Comparison of ENCODE assay signal across 17 mouse cellular contexts in genomic region chr8:123051458-123051857, GRCm38 (mm10). TPM values are rescaled to one million over a fixed set of nuclear protein-coding genes. Genes with fewer than 3 reads are reported as not detected.
DNase-seq lines count a peak whose midpoint lies in the region; ATAC-seq and TF ChIP-seq lines count a peak whose summit lies in the region.
"Had no signal": no experiment of that assay in that cellular context is flagged by ENCODE, and none has a peak within 500 bp of the region (broad histone marks: within the 10 kb centered on the region; RNA-seq: fewer than 3 reads in every experiment).

No protein-coding gene starts in this region.

- no peak overlapping the region for H3K9ac ChIP-seq in liver, postnatal 0 days (replicated peaks)
- H3K9ac ChIP-seq in forebrain, embryonic 14.5 days (ENCODE audit: low read length) = no peak overlapping the region
- H3K9ac ChIP-seq: embryonic facial prominence, embryonic 13.5 days; forebrain, postnatal 0 days; hindbrain, embryonic 13.5 days had no signal

- TF ChIP-seq CTCF in liver, postnatal 0 days (IDR thresholded peaks at IDR 0.05; ENCODE audit: low read depth) = no peak

- no peak for TF ChIP-seq EP300 in liver, postnatal 0 days (IDR thresholded peaks at IDR 0.05; ENCODE audit: low read depth)

- H3K27me3 ChIP-seq in liver, postnatal 0 days (ENCODE audit: insufficient read depth, low read length) = no peaks in the 10 kb centered on the region
- H3K27me3 ChIP-seq in forebrain, embryonic 14.5 days (replicated peaks; ENCODE audit: control insufficient read depth, insufficient read depth, low read length) = no peaks in the 10 kb centered on the region
- H3K27me3 ChIP-seq: embryonic facial prominence, embryonic 13.5 days; hindbrain, embryonic 13.5 days; megakaryocyte, embryonic 14.5 days had no signal

- ATAC-seq in liver, postnatal 0 days = peak; percentile 79
- no peak for ATAC-seq in forebrain, embryonic 14.5 days
- ATAC-seq: forebrain, postnatal 0 days had no signal

- no peaks in the 10 kb centered on the region for H3K36me3 ChIP-seq in liver, postnatal 0 days (replicated peaks; ENCODE audit: insufficient read depth, low read length)
- no peaks in the 10 kb centered on the region for H3K36me3 ChIP-seq in forebrain, embryonic 14.5 days (ENCODE audit: control insufficient read depth, insufficient read depth, low read length)
- H3K36me3 ChIP-seq: embryonic facial prominence, embryonic 13.5 days; hindbrain, embryonic 13.5 days had no signal

- 46% methylated on average over 5 of the region's 5 CpGs for WGBS in liver, postnatal 0 days (ENCODE audit: insufficient replicate concordance)
- 75% methylated on average over 5 of the region's 5 CpGs for WGBS in forebrain, embryonic 14.5 days

- no peak overlapping the region for H3K4me2 ChIP-seq in liver, postnatal 0 days (ENCODE audit: low read depth, low read length)
- no peak overlapping the region for H3K4me2 ChIP-seq in forebrain, embryonic 14.5 days (ENCODE audit: low read length)
- H3K4me2 ChIP-seq: embryonic facial prominence, embryonic 13.5 days; hindbrain, embryonic 13.5 days had no signal

- peak; percentile 67 for DNase-seq in CD4-positive helper T cell, adult 2 months (ENCODE audit: low read depth, low spot score)
- peak; percentile 72 for DNase-seq in induced T-regulatory cell, adult 2 months (ENCODE audit: low read depth)
- DNase-seq in kidney, postnatal 10 days = peak; percentile 47
- no peak for DNase-seq in liver, postnatal 0 days
- DNase-seq in heart, postnatal 4 days = no peak
- no peak for DNase-seq in adrenal gland, postnatal 4 days (ENCODE audit: low spot score in 2 of 2)
- DNase-seq in forebrain, embryonic 14.5 days (ENCODE audit: low spot score) = no peak
- DNase-seq in cerebellum, adult 11 months = no peak
- DNase-seq: B cell, adult 2 months; cerebellum, postnatal 14 days; forebrain, postnatal 0 days; gastrocnemius, postnatal 25 days; right cerebral cortex, postnatal 4 days had no signal

- peaks cover 7% of the 10 kb centered on the region for H3K4me1 ChIP-seq in liver, postnatal 0 days (ENCODE audit: insufficient read depth)
- H3K4me1 ChIP-seq in forebrain, embryonic 14.5 days (ENCODE audit: control insufficient read depth, insufficient read depth, low read length) = no peaks in the 10 kb centered on the region
- H3K4me1 ChIP-seq: embryonic facial prominence, embryonic 13.5 days; hindbrain, embryonic 13.5 days had no signal

- H3K4me3 ChIP-seq in liver, postnatal 0 days (ENCODE audit: low read depth, low read length) = no peak overlapping the region
- no peak overlapping the region for H3K4me3 ChIP-seq in forebrain, embryonic 14.5 days (ENCODE audit: low read depth, low read length)
- H3K4me3 ChIP-seq: embryonic facial prominence, embryonic 13.5 days; hindbrain, embryonic 13.5 days; megakaryocyte, embryonic 14.5 days; myocyte had no signal

- H3K9me3 ChIP-seq in liver, postnatal 0 days (ENCODE audit: low read length) = no peaks in the 10 kb centered on the region
- H3K9me3 ChIP-seq in forebrain, embryonic 14.5 days (replicated peaks; ENCODE audit: control insufficient read depth, low read length) = no peaks in the 10 kb centered on the region
- H3K9me3 ChIP-seq: embryonic facial prominence, embryonic 13.5 days; hindbrain, embryonic 13.5 days; megakaryocyte, embryonic 14.5 days had no signal

- peak overlapping the region; percentile 64 for H3K27ac ChIP-seq in liver, postnatal 0 days (ENCODE audit: low read depth)
- no peak overlapping the region for H3K27ac ChIP-seq in forebrain, embryonic 14.5 days (ENCODE audit: low read depth, low read length)
- H3K27ac ChIP-seq: embryonic facial prominence, embryonic 13.5 days; hindbrain, embryonic 13.5 days had no signal

RNA-seq across cellular contexts. Expression of gene Ankrd11, which starts 9.4 kb away (rescaled TPM):
- polyA plus RNA-seq in liver, postnatal 0 days (2015; fragmentation: Nextera tagmentation; extraction: Ambion mirVana) = 21.2 and 21.9 TPM in 2 replicates
- total RNA-seq in heart, postnatal 4 days (2021) = 10 to 100 TPM; 85.2 to 86.3 TPM
- 100 to 1,000 TPM; 132 TPM for total RNA-seq in adrenal gland, postnatal 4 days (2021)
- polyA plus RNA-seq in forebrain, embryonic 14.5 days (2014; fragmentation: Nextera tagmentation; extraction: Ambion mirVana) = 32.1 and 34.9 TPM in 2 replicates

RNA-seq across cellular contexts. Expression of gene Spg7, which starts 11.3 kb away (rescaled TPM):
- polyA plus RNA-seq in liver, postnatal 0 days (2015; fragmentation: Nextera tagmentation; extraction: Ambion mirVana) = 16.9 and 18.3 TPM in 2 replicates
- total RNA-seq in heart, postnatal 4 days (2021) = 10 to 100 TPM; 68.5 to 76.5 TPM
- 10 to 100 TPM; 67.6 to 72.6 TPM for total RNA-seq in adrenal gland, postnatal 4 days (2021)
- polyA plus RNA-seq in forebrain, embryonic 14.5 days (2014; fragmentation: Nextera tagmentation; extraction: Ambion mirVana) = 34.2 and 38.2 TPM in 2 replicates

RNA-seq across cellular contexts. Expression of gene Rpl13, which starts 50.7 kb away (rescaled TPM):
- polyA plus RNA-seq in liver, postnatal 0 days (2015; fragmentation: Nextera tagmentation; extraction: Ambion mirVana) = 811 and 871 TPM in 2 replicates
- 100 to 1,000 TPM; 641 to 660 TPM for total RNA-seq in heart, postnatal 4 days (2021)
- 100 to 1,000 TPM; 895 to 902 TPM for total RNA-seq in adrenal gland, postnatal 4 days (2021)
- polyA plus RNA-seq in forebrain, embryonic 14.5 days (2014; fragmentation: Nextera tagmentation; extraction: Ambion mirVana) = 1,075 and 1,254 TPM in 2 replicates

Comparison
In these comparisons a context has a peak if more than half of its experiments do, and no peak if none do; other contexts are left out.
1. DNase-seq: peak in CD4-positive helper T cell, adult 2 months (single experiment), induced T-regulatory cell, adult 2 months (single experiment) and kidney, postnatal 10 days (single experiment); none in liver, postnatal 0 days (single experiment), heart, postnatal 4 days (single experiment), adrenal gland, postnatal 4 days (0 of 2), forebrain, embryonic 14.5 days (single experiment) and cerebellum, adult 11 months (single experiment).